Mouse (Mus musculus): ENCODE measurements at regions not wholly inside any gene's neighbourhood (a gene's known extent, or its start where the extent isn't known, plus 50 kb on each side); places are given as distances from the start of the nearest gene placed in this dataset.

GRCm38 (mm10) chr10:12035159-12035558 lies 692.0 kb downstream of the Epm2a start:
- Histone ChIP-seq H3K9ac (replicated peaks; ENCODE audit: low read length) (no peak overlapping the region), H3K4me1 (ENCODE audit: insufficient read depth, low read length) (no peaks in the 10 kb centered on the region), H3K4me2 (ENCODE audit: low read depth, low read length) (no peak overlapping the region), H3K27me3 (ENCODE audit: insufficient read depth, low read length) (no peaks in the 10 kb centered on the region), H3K4me3 (ENCODE audit: low read length) (no peak overlapping the region), H3K27ac (no peak overlapping the region), H3K36me3 (ENCODE audit: insufficient read depth, low read length) (no peaks in the 10 kb centered on the region), H3K9me3 (ENCODE audit: low read length) (no peaks in the 10 kb centered on the region)
- ATAC-seq (no peak), DNase-seq (ENCODE audit: low spot score) (peak; percentile 2)
- TF ChIP-seq CTCF (IDR thresholded peaks at IDR 0.05; ENCODE audit: low read depth): no peak
- WGBS: 15% methylated on average over 1 of the region's 1 CpGs

- H3K9me3 ChIP-seq (ENCODE audit: low read length): no peaks in the 10 kb centered on the region
- no peak overlapping the region for H3K9ac ChIP-seq (replicated peaks; ENCODE audit: low read length)
- H3K27ac ChIP-seq: no peak overlapping the region
- no peak overlapping the region for H3K4me3 ChIP-seq (ENCODE audit: low read length)
- ATAC-seq (no peak), DNase-seq (ENCODE audit: low spot score) (no peak)
- no peak overlapping the region for H3K4me2 ChIP-seq (ENCODE audit: low read depth, low read length)
- H3K36me3 ChIP-seq (ENCODE audit: insufficient read depth, low read length): no peaks in the 10 kb centered on the region
- H3K27me3 ChIP-seq (ENCODE audit: insufficient read depth, low read length): no peaks in the 10 kb centered on the region
- no peaks in the 10 kb centered on the region for H3K4me1 ChIP-seq (ENCODE audit: insufficient read depth, low read length)
- WGBS: 49% methylated on average over 2 of the region's 2 CpGs
- no peak for TF ChIP-seq CTCF (IDR thresholded peaks at IDR 0.05; ENCODE audit: low read depth)
Observed at GRCm38 (mm10) chr10:12045937-12046336, 702.7 kb downstream of the Epm2a start.

- H3K36me3 ChIP-seq (ENCODE audit: insufficient read depth, low read length): no peaks in the 10 kb centered on the region
- no peaks in the 10 kb centered on the region for H3K27me3 ChIP-seq (ENCODE audit: insufficient read depth, low read length)
- TF ChIP-seq CTCF (IDR thresholded peaks at IDR 0.05; ENCODE audit: low read depth): no peak
- no peak overlapping the region for H3K9ac ChIP-seq (replicated peaks; ENCODE audit: low read length)
- no peak overlapping the region for H3K4me3 ChIP-seq (ENCODE audit: low read length)
- no peak for DNase-seq (ENCODE audit: low spot score)
- 79% methylated on average over 1 of the region's 1 CpGs for WGBS
- H3K4me2 ChIP-seq (ENCODE audit: low read depth, low read length): no peak overlapping the region
- no peaks in the 10 kb centered on the region for H3K4me1 ChIP-seq (ENCODE audit: insufficient read depth, low read length)
- no peaks in the 10 kb centered on the region for H3K9me3 ChIP-seq (ENCODE audit: low read length)
- H3K27ac ChIP-seq: no peak overlapping the region
- no peak for ATAC-seq
Observed at GRCm38 (mm10) chr10:12059728-12060127, 716.5 kb downstream of the Epm2a start.

GRCm38 (mm10) chr10:12061069-12061861 lies 718.1 kb downstream of the Epm2a start:
- DNase-seq (ENCODE audit: low spot score) (no peak), ATAC-seq (no peak)
- TF ChIP-seq CTCF (IDR thresholded peaks at IDR 0.05; ENCODE audit: low read depth): no peak
- Histone ChIP-seq H3K36me3 (ENCODE audit: insufficient read depth, low read length) (no peaks in the 10 kb centered on the region), H3K4me3 (ENCODE audit: low read length) (no peak overlapping the region), H3K9ac (replicated peaks; ENCODE audit: low read length) (no peak overlapping the region), H3K9me3 (ENCODE audit: low read length) (no peaks in the 10 kb centered on the region), H3K4me2 (ENCODE audit: low read depth, low read length) (no peak overlapping the region), H3K27me3 (ENCODE audit: insufficient read depth, low read length) (no peaks in the 10 kb centered on the region), H3K4me1 (ENCODE audit: insufficient read depth, low read length) (no peaks in the 10 kb centered on the region), H3K27ac (no peak overlapping the region)
- WGBS: 85% methylated on average over 5 of the region's 5 CpGs

- WGBS: 51% methylated on average over 1 of the region's 1 CpGs
- ATAC-seq: no peak
- H3K4me2 ChIP-seq (ENCODE audit: low read depth, low read length): no peak overlapping the region
- no peak overlapping the region for H3K4me3 ChIP-seq (ENCODE audit: low read length)
- no peak for TF ChIP-seq CTCF (IDR thresholded peaks at IDR 0.05; ENCODE audit: low read depth)
- no peaks in the 10 kb centered on the region for H3K27me3 ChIP-seq (ENCODE audit: insufficient read depth, low read length)
- H3K27ac ChIP-seq: no peak overlapping the region
- no peaks in the 10 kb centered on the region for H3K36me3 ChIP-seq (ENCODE audit: insufficient read depth, low read length)
- no peaks in the 10 kb centered on the region for H3K4me1 ChIP-seq (ENCODE audit: insufficient read depth, low read length)
- no peak overlapping the region for H3K9ac ChIP-seq (replicated peaks; ENCODE audit: low read length)
- DNase-seq (ENCODE audit: low spot score): no peak
- H3K9me3 ChIP-seq (ENCODE audit: low read length): no peaks in the 10 kb centered on the region
Observed at GRCm38 (mm10) chr10:12062302-12062701, 719.1 kb downstream of the Epm2a start.

- no peak for TF ChIP-seq CTCF (IDR thresholded peaks at IDR 0.05; ENCODE audit: low read depth)
- no peaks in the 10 kb centered on the region for H3K9me3 ChIP-seq (ENCODE audit: low read length)
- no peak overlapping the region for H3K4me3 ChIP-seq (ENCODE audit: low read length)
- H3K27me3 ChIP-seq (ENCODE audit: insufficient read depth, low read length): no peaks in the 10 kb centered on the region
- no peak overlapping the region for H3K27ac ChIP-seq
- no peak overlapping the region for H3K4me2 ChIP-seq (ENCODE audit: low read depth, low read length)
- DNase-seq (ENCODE audit: low spot score): no peak
- H3K36me3 ChIP-seq (ENCODE audit: insufficient read depth, low read length): no peaks in the 10 kb centered on the region
- no peaks in the 10 kb centered on the region for H3K4me1 ChIP-seq (ENCODE audit: insufficient read depth, low read length)
- no peak for ATAC-seq
- 90% methylated on average over 1 of the region's 1 CpGs for WGBS
- H3K9ac ChIP-seq (replicated peaks; ENCODE audit: low read length): no peak overlapping the region
Observed at GRCm38 (mm10) chr10:12083961-12084360, 740.8 kb downstream of the Epm2a start.

GRCm38 (mm10) chr10:12092521-12092920 lies 749.3 kb downstream of the Epm2a start:
- H3K27ac ChIP-seq: no peak overlapping the region
- H3K36me3 ChIP-seq (ENCODE audit: insufficient read depth, low read length): no peaks in the 10 kb centered on the region
- H3K4me2 ChIP-seq (ENCODE audit: low read depth, low read length): no peak overlapping the region
- WGBS: 63% methylated on average over 1 of the region's 1 CpGs
- no peak for DNase-seq (ENCODE audit: low spot score)
- no peak overlapping the region for H3K4me3 ChIP-seq (ENCODE audit: low read length)
- no peaks in the 10 kb centered on the region for H3K4me1 ChIP-seq (ENCODE audit: insufficient read depth, low read length)
- no peaks in the 10 kb centered on the region for H3K9me3 ChIP-seq (ENCODE audit: low read length)
- H3K27me3 ChIP-seq (ENCODE audit: insufficient read depth, low read length): no peaks in the 10 kb centered on the region
- no peak for TF ChIP-seq CTCF (IDR thresholded peaks at IDR 0.05; ENCODE audit: low read depth)
- ATAC-seq: no peak
- no peak overlapping the region for H3K9ac ChIP-seq (replicated peaks; ENCODE audit: low read length)

All from hindbrain, postnatal 0 days (tissue).